Mouse (Mus musculus): Measurements from ENCODE around the gene Nrxn1. TPM values are rescaled to one million over a fixed set of nuclear protein-coding genes. Genes with fewer than 3 reads are reported as not detected.

Gene Nrxn1
- polyA plus RNA-seq, 1 experiment from 2014 or later, result 1.7 TPM

DNA sequence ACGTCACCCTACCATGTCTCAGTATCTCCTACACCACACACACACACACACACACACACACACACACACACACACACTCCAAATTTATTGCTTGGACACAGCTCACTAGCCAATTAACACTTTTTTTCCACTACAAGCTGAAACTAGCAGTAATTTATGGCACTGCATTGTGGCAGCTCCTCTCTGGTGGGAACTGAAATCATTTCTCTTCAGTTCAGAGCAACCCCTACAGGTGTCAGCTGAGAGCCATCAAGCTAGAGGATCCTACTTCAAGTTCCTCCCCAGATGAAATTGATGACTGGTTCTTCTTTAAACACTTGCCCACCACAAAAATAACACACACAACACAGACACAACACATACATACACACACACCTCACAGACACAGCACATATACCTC lies 2.2 kb downstream of the Nrxn1 start:
- H3K9me3 ChIP-seq (replicated peaks; ENCODE audit: low read length), result no peaks in the 10 kb centered on the region
- WGBS, result 38% methylated on average over 1 of the region's 1 CpGs
- no peak overlapping the region for H3K27ac ChIP-seq
- no peak overlapping the region for H3K4me2 ChIP-seq (ENCODE audit: low read length)
- no peak for TF ChIP-seq CTCF (IDR thresholded peaks at IDR 0.05; ENCODE audit: low read depth)
- H3K4me1 ChIP-seq (replicated peaks; ENCODE audit: insufficient read depth, low read length), result no peaks in the 10 kb centered on the region
- ATAC-seq (replicated peaks; ENCODE audit: low FRiP score, low read depth), result no peak
- no peak for DNase-seq (ENCODE audit: low spot score)
- no peak overlapping the region for H3K4me3 ChIP-seq (replicated peaks; ENCODE audit: low read depth, low read length)
- H3K36me3 ChIP-seq (ENCODE audit: insufficient read depth, low read length), result no peaks in the 10 kb centered on the region
- no peak overlapping the region for H3K9ac ChIP-seq (ENCODE audit: low read depth, low read length)
- no peaks in the 10 kb centered on the region for H3K27me3 ChIP-seq (ENCODE audit: insufficient read depth, low read length)

DNA sequence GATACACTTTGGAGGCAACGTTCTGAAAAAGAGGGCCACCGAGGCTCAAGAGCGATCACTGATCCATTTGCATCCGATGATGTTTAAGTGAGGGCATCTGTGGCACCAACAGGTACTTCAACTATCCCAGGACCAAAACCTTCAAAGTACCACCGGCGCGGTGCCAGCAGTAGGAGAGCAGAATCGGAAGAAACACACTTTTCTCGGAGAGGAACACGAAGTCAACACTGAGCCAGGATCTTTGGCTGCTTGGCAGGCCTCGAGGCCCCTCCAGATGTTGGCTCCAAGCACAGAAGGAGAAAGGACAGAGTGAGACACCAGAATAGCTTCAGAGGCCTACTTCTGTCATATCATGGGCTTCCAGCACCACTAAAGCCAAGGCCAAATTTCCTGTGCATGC lies 3.9 kb downstream of the Nrxn1 start:
- Histone ChIP-seq H3K27me3 (ENCODE audit: insufficient read depth, low read length) (no peaks in the 10 kb centered on the region), H3K27ac (no peak overlapping the region), H3K4me3 (replicated peaks; ENCODE audit: low read depth, low read length) (no peak overlapping the region), H3K4me1 (replicated peaks; ENCODE audit: insufficient read depth, low read length) (no peaks in the 10 kb centered on the region), H3K36me3 (ENCODE audit: insufficient read depth, low read length) (no peaks in the 10 kb centered on the region), H3K4me2 (ENCODE audit: low read length) (no peak overlapping the region), H3K9ac (ENCODE audit: low read depth, low read length) (no peak overlapping the region), H3K9me3 (replicated peaks; ENCODE audit: low read length) (no peaks in the 10 kb centered on the region)
- ATAC-seq (replicated peaks; ENCODE audit: low FRiP score, low read depth) (no peak), DNase-seq (ENCODE audit: low spot score) (no peak)
- 82% methylated on average over 11 of the region's 11 CpGs for WGBS
- no peak for TF ChIP-seq CTCF (IDR thresholded peaks at IDR 0.05; ENCODE audit: low read depth)

DNA sequence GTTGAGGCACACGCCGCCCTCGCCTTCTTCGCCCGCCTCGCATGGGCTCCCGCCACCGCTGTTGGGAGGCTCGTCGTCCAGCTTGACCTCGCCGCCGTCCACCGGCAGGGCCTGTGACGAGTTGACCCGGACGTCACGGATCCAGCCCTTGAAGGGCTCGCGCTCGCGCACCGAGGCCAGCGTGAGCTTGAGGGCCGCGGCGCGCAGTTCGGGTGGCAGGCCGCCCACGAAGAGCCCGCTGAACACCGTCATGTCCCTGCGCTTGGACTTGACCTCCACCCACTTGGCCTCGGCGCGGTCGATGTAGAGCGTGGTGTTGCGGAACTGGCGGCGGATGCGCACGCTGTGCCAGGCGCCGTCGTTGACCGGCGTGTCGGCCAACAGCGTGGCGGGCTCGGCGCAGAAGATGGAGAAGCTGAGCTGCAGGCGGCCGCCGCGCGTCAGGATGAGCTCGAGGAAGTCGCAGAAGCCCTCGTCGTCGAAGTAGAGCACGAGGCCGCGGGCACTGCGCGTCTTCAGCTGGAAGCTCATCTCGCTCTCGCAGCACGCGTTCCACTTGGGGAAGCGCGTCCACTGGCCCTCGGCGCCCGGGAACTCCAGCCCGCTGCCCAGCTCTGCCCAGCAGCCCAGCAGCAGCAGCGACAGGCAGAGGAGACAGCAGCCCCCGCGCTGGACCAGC lies 4.7 kb downstream of the Nrxn1 start:
- Histone ChIP-seq H3K27ac (no peak overlapping the region), H3K27me3 (ENCODE audit: insufficient read depth, low read length) (no peaks in the 10 kb centered on the region), H3K9me3 (replicated peaks; ENCODE audit: low read length) (no peaks in the 10 kb centered on the region), H3K4me1 (replicated peaks; ENCODE audit: insufficient read depth, low read length) (no peaks in the 10 kb centered on the region), H3K4me3 (replicated peaks; ENCODE audit: low read depth, low read length) (no peak overlapping the region), H3K36me3 (ENCODE audit: insufficient read depth, low read length) (no peaks in the 10 kb centered on the region), H3K4me2 (ENCODE audit: low read length) (no peak overlapping the region), H3K9ac (ENCODE audit: low read depth, low read length) (no peak overlapping the region)
- 75% methylated on average over 66 of the region's 82 CpGs for WGBS
- DNase-seq (ENCODE audit: low spot score), result no peak
- no peak for TF ChIP-seq CTCF (IDR thresholded peaks at IDR 0.05; ENCODE audit: low read depth)
- ATAC-seq (replicated peaks; ENCODE audit: low FRiP score, low read depth), result 0 out of 2 replicates have a peak, but pooled peaks have one; percentile 23

DNA sequence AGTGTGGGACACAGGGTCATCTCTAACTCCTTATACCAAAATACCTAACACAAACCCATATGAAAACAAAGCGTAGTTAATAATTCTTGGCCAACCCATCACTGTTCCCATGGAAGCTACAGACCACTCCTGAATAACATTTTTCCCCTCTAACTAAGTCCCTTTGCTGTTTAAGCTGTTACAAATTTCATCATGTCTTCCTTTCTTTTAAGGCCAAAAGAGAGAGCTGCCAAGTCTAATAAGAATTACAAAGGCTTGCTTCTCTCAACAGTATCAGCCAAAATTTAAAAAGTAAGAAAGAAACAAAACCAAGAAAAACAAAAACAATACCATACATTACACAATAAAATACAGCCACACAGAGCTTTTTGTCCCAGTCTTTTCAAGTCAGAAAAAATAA lies 6.5 kb downstream of the Nrxn1 start:
- H3K9ac ChIP-seq (ENCODE audit: low read depth, low read length), result no peak overlapping the region
- no peaks in the 10 kb centered on the region for H3K36me3 ChIP-seq (ENCODE audit: insufficient read depth, low read length)
- H3K4me2 ChIP-seq (ENCODE audit: low read length), result no peak overlapping the region
- H3K9me3 ChIP-seq (replicated peaks; ENCODE audit: low read length), result no peaks in the 10 kb centered on the region
- ATAC-seq (replicated peaks; ENCODE audit: low FRiP score, low read depth) (no peak), DNase-seq (ENCODE audit: low spot score) (no peak)
- H3K27me3 ChIP-seq (ENCODE audit: insufficient read depth, low read length), result no peaks in the 10 kb centered on the region
- H3K27ac ChIP-seq, result no peak overlapping the region
- TF ChIP-seq CTCF (IDR thresholded peaks at IDR 0.05; ENCODE audit: low read depth), result no peak
- no peaks in the 10 kb centered on the region for H3K4me1 ChIP-seq (replicated peaks; ENCODE audit: insufficient read depth, low read length)
- WGBS, result 87% methylated on average over 1 of the region's 1 CpGs
- H3K4me3 ChIP-seq (replicated peaks; ENCODE audit: low read depth, low read length), result no peak overlapping the region

DNA sequence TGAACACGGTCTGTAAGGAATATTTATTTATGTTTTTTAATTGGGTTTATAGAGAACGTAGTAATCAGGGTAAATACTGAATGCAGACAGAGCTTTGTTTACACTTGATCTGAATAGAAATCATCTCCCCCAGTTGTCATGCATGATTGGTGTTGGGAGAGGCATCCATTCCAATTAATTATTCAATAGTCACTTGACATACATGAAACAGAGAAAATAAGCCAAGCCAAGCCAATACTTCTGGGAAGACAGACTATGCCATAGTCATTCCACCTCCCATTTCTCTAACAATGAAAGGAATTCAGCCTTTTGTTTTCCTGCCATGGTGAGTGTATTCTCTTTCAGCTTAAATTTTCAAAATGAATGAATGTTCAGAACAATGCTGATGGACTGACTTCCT lies 7.5 kb downstream of the Nrxn1 start:
- Histone ChIP-seq H3K4me2 (ENCODE audit: low read length) (no peak overlapping the region), H3K27ac (no peak overlapping the region), H3K4me3 (replicated peaks; ENCODE audit: low read depth, low read length) (no peak overlapping the region), H3K9me3 (replicated peaks; ENCODE audit: low read length) (no peaks in the 10 kb centered on the region), H3K27me3 (ENCODE audit: insufficient read depth, low read length) (no peaks in the 10 kb centered on the region), H3K4me1 (replicated peaks; ENCODE audit: insufficient read depth, low read length) (no peaks in the 10 kb centered on the region), H3K36me3 (ENCODE audit: insufficient read depth, low read length) (no peaks in the 10 kb centered on the region), H3K9ac (ENCODE audit: low read depth, low read length) (no peak overlapping the region)
- DNase-seq (ENCODE audit: low spot score), result no peak
- ATAC-seq (replicated peaks; ENCODE audit: low FRiP score, low read depth), result no peak
- 75% methylated on average over 2 of the region's 2 CpGs for WGBS
- TF ChIP-seq CTCF (IDR thresholded peaks at IDR 0.05; ENCODE audit: low read depth), result no peak

DNA sequence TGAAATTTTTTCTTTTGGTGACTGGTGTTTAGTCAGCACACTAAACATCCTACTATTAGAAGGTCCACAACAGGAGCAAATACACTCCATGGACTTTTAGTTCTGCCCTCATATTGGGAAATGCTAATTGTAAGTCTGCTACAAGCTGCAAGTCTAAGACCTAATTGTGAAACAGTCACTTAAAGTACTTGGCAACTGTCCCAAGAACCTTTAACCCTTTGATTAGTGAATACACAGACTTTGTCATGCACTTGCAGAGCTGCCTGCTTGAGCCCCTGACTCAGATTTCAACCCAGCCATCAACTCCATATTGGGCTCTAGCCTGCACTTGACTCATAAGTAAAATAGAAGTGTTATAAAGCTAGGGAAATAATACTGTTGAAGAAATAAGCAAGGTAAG lies 13.8 kb downstream of the Nrxn1 start:
- no peaks in the 10 kb centered on the region for H3K9me3 ChIP-seq (replicated peaks; ENCODE audit: low read length)
- no peak overlapping the region for H3K4me2 ChIP-seq (ENCODE audit: low read length)
- no peaks in the 10 kb centered on the region for H3K27me3 ChIP-seq (ENCODE audit: insufficient read depth, low read length)
- TF ChIP-seq CTCF (IDR thresholded peaks at IDR 0.05; ENCODE audit: low read depth), result no peak
- ATAC-seq (replicated peaks; ENCODE audit: low FRiP score, low read depth) (no peak), DNase-seq (ENCODE audit: low spot score) (no peak)
- H3K27ac ChIP-seq, result no peak overlapping the region
- no peaks in the 10 kb centered on the region for H3K4me1 ChIP-seq (replicated peaks; ENCODE audit: insufficient read depth, low read length)
- H3K9ac ChIP-seq (ENCODE audit: low read depth, low read length), result no peak overlapping the region
- no peak overlapping the region for H3K4me3 ChIP-seq (replicated peaks; ENCODE audit: low read depth, low read length)
- H3K36me3 ChIP-seq (ENCODE audit: insufficient read depth, low read length), result no peaks in the 10 kb centered on the region

DNA sequence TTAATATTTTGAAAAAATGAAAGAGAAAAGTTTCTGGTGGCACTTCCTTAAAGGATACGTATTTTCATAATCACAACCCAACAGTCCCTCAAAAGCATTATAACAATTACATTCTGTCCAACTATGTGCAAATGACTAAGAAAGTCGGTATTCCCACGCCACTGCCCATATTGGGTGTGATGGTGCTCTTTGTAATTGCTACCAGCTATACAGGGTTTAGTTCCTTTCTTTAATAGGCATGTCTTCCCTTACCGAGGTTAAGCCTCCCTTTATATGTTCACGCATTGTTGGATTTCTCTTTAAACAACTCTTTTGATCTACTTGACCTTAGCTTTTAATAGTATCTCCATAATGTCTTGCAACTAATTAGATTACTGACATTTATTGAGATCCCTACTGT lies 18.1 kb downstream of the Nrxn1 start:
- H3K36me3 ChIP-seq (ENCODE audit: insufficient read depth, low read length), result no peaks in the 10 kb centered on the region
- ATAC-seq (replicated peaks; ENCODE audit: low FRiP score, low read depth) (no peak), DNase-seq (ENCODE audit: low spot score) (no peak)
- no peak overlapping the region for H3K4me3 ChIP-seq (replicated peaks; ENCODE audit: low read depth, low read length)
- H3K9me3 ChIP-seq (replicated peaks; ENCODE audit: low read length), result no peaks in the 10 kb centered on the region
- no peak overlapping the region for H3K4me2 ChIP-seq (ENCODE audit: low read length)
- H3K4me1 ChIP-seq (replicated peaks; ENCODE audit: insufficient read depth, low read length), result no peaks in the 10 kb centered on the region
- no peak overlapping the region for H3K9ac ChIP-seq (ENCODE audit: low read depth, low read length)
- 60% methylated on average over 5 of the region's 5 CpGs for WGBS
- no peak for TF ChIP-seq CTCF (IDR thresholded peaks at IDR 0.05; ENCODE audit: low read depth)
- no peaks in the 10 kb centered on the region for H3K27me3 ChIP-seq (ENCODE audit: insufficient read depth, low read length)
- no peak overlapping the region for H3K27ac ChIP-seq
